Mouse (Mus musculus) heart, adult 2 months (tissue): ENCODE data around the gene Pkd2l1.
A peak's percentile ranks its signal among the peaks of the same experiment; 100 is the strongest.

Source experiments
- EP300 ChIP-seq: fragments of 200-500 bp; IDR thresholded peaks from 2 replicates; pipeline ENCODE4 v1.6.1; 2011; ENCODE audit warnings: low read depth, low read length, control low read depth; ENCODE audit not compliant: insufficient read depth
- POLR2A ChIP-seq: fragments of 200-500 bp; IDR thresholded peaks from 2 replicates; pipeline ENCODE4 v1.6.1; 2011; ENCODE audit warnings: mild to moderate bottlenecking, low read depth, low read length, control low read depth; ENCODE audit not compliant: insufficient read depth

- TF ChIP-seq EP300 (no peak), POLR2A (peak; percentile 66)
These were observed 46.3 kb downstream of the Pkd2l1 start, which contains the start of gene Bloc1s2 for GRCm38 (mm10) chr19:44145702-44146567.
